In the genomic region with DNA sequence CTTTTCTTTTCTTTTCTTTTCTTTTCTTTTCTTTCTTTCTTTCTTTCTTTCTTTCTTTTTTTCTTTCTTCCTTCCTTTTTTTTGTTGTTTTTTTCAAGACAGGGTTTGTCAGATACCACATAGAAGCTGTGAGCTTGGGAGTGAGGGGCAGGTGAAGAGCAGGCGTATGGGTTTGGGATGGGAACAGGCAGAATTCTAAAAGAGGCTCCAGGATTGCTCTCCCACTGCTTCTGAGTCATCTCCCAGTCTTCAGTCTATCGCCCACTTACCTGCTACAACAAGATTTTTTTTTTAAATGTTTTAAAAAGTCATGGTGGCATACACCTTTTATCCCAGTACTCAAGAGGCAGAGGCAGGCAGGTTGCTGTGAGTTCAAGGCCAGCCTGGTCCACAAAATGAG, we compare ENCODE assay signal across 26 mouse cellular contexts.
"Had no signal": no experiment of that assay in that cellular context is flagged by ENCODE, and none has a peak within 500 bp of the region (broad histone marks: within the 10 kb centered on the region; RNA-seq: fewer than 3 reads in every experiment).

No protein-coding gene starts in this region.

- ATAC-seq: hindbrain, postnatal 0 days; intestine, embryonic 16.5 days; liver, embryonic 12.5 days had no signal

- H3K9me3 ChIP-seq: heart, embryonic 13.5 days; heart, embryonic 15.5 days; hindbrain, embryonic 13.5 days; hindbrain, embryonic 15.5 days; kidney, embryonic 15.5 days; limb, embryonic 13.5 days; limb, embryonic 15.5 days; liver, embryonic 12.5 days had no signal

- H3K4me1 ChIP-seq: hindbrain, embryonic 13.5 days; hindbrain, embryonic 15.5 days; limb, embryonic 13.5 days; limb, embryonic 15.5 days had no signal

- H3K36me3 ChIP-seq: heart, embryonic 13.5 days; heart, embryonic 15.5 days; hindbrain, embryonic 13.5 days; hindbrain, embryonic 15.5 days; kidney, embryonic 15.5 days; limb, embryonic 13.5 days; limb, embryonic 15.5 days; liver, embryonic 12.5 days had no signal

- H3K27ac ChIP-seq: heart, adult 2 months; heart, embryonic 13.5 days; heart, embryonic 15.5 days; hindbrain, embryonic 13.5 days; hindbrain, embryonic 15.5 days; hindbrain, postnatal 0 days; kidney, embryonic 15.5 days; kidney, postnatal 0 days; limb, embryonic 13.5 days; limb, embryonic 15.5 days; liver, embryonic 12.5 days had no signal

- H3K4me3 ChIP-seq: heart, adult 2 months; heart, embryonic 13.5 days; heart, embryonic 15.5 days; hindbrain, embryonic 13.5 days; hindbrain, embryonic 15.5 days; kidney, embryonic 15.5 days; limb, embryonic 13.5 days; limb, embryonic 15.5 days; liver, embryonic 12.5 days had no signal

- DNase-seq: gastrocnemius, postnatal 14 days; gastrocnemius, postnatal 36 days; heart, adult 11 months; heart, adult 2 months; heart, postnatal 14 days; heart, postnatal 36 days; kidney, adult 11 months; kidney, adult 2 months; kidney, adult 9 months; kidney, postnatal 14 days; kidney, postnatal 36 days; layer of hippocampus, adult 9-11 months; layer of hippocampus, postnatal 36 days; left cerebral cortex, postnatal 4 days had no signal

- H3K9ac ChIP-seq: heart, embryonic 13.5 days; heart, embryonic 15.5 days; hindbrain, embryonic 13.5 days; hindbrain, embryonic 15.5 days; kidney, embryonic 15.5 days; limb, embryonic 13.5 days; limb, embryonic 15.5 days; liver, embryonic 12.5 days had no signal

- H3K27me3 ChIP-seq: hindbrain, embryonic 13.5 days; hindbrain, embryonic 15.5 days; limb, embryonic 13.5 days had no signal

- H3K4me2 ChIP-seq: heart, embryonic 11.5 days; heart, embryonic 13.5 days; heart, embryonic 15.5 days; hindbrain, embryonic 13.5 days; hindbrain, embryonic 15.5 days; kidney, embryonic 15.5 days; limb, embryonic 13.5 days; limb, embryonic 15.5 days; liver, embryonic 12.5 days had no signal
